Mouse (Mus musculus) megakaryocyte, embryonic 14.5 days (primary cell): ENCODE data around the gene Enam.

Experiments used
- FLI1 ChIP-seq: IDR thresholded peaks from 2 replicates; pipeline ENCODE4 v1.6.1; 2012; ENCODE audit warnings: low read length, inconsistent platforms, mixed read lengths
- GATA1 ChIP-seq: IDR thresholded peaks from 3 replicates; pipeline ENCODE4 v1.6.1; 2012; ENCODE audit warnings: mixed read lengths, low read length, inconsistent platforms, borderline replicate concordance

DNA sequence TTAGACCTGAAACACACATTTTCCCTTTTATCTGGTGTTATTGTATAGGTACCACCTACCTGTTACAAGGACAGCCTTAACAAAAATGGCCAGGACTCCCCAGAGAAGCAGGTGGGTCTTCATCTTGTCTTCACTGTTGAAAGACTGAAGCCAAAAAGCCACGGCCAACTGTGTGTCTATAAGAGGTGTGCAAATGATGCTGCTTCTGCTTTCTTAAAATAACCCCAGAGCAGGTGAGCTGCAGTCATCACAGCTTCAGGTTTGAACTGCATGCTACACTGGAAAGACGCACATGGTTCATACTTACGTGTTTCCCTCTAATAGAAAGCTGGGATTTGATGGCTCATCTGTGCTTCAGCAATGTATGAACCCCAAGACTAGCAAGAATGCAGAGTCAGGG lies 39.9 kb downstream of the Enam start, which contains the start of gene Jchain:
- TF ChIP-seq GATA1 (no peak), FLI1 (no peak)
